Mouse (Mus musculus) lung, adult 2 months (tissue): Measurements from ENCODE around the gene Nr6a1. TPM values are rescaled to one million over a fixed set of nuclear protein-coding genes. Genes with fewer than 3 reads are reported as not detected.

ENCODE experiments used
- DNase-seq: peaks from one replicate; pipeline ENCODE4 v3.0.0; 2022
- H3K4me1 ChIP-seq: fragments of 200-500 bp; 2 replicates; pipeline ENCODE4 v1.6.1; 2011; ENCODE audit warnings: low read length; ENCODE audit not compliant: control insufficient read depth, insufficient read depth
- H3K4me3 ChIP-seq: fragments of 200-500 bp; replicated peaks from 2 replicates; pipeline ENCODE3; 2011; ENCODE audit warnings: low read depth, mild to moderate bottlenecking, control low read depth, low read length; ENCODE audit errors: extremely low read depth
- CTCF ChIP-seq: fragments of 200-500 bp; IDR thresholded peaks from 2 replicates; pipeline ENCODE4 v1.5.1; 2011; ENCODE audit warnings: mild to moderate bottlenecking, low read length, control low read depth; ENCODE audit not compliant: insufficient read depth
- POLR2A ChIP-seq: fragments of 200-500 bp; IDR thresholded peaks from 2 replicates; pipeline ENCODE4 v1.6.1; 2011; ENCODE audit warnings: low read depth, mild to moderate bottlenecking, control low read depth, low read length, borderline replicate concordance; ENCODE audit errors: extremely low read depth
- WGBS: fragments of 180-500 bp; shearing (Covaris S2); methylation state at CpG from one replicate; pipeline ENCODE4 v1.1.7; 2018; 5-methylcytosine and 5-hydroxymethylcytosine counted together
- polyA plus RNA-seq: library from polyadenylated mRNA; depleted of rRNA; stranded (reverse); fragments of >200 nt; gene quantifications from 2 replicates; pipeline ENCODE4 v1.2.3, GENCODE M21; 2012; rRNA removed

Nr6a1 gene
- polyA plus RNA-seq, 1 experiment: 6.5 TPM

DNA sequence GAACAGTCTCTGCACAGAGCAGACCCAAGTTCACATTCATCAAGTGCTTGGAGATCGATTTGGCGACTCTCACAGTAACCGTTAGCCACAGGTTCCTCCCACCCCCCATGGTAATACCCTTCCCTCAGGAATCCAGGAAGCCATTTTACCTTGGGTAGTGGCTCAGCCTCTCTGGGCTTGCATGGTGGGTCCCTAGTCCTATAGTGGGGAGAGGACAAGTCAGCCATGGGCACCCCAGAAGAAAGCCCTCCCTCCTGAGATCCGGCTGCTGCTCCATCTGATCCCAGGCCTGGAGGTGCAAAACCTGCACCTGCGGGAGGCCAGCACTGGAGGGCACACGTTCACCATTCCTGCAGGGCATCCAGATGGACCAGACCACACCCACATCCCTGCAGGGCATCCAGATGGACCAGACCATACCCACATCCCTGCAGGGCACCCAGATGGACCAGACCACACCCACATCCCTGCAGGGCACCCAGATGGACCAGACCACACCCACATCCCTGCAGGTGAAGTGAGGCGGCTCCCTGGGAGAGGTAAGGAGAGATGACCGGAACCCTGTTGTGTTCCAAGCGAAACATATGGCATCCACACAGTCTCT, 252.0 kb downstream of the Nr6a1 start:
- no peak for DNase-seq
- 55% methylated on average over 9 of the region's 9 CpGs for WGBS
- Histone ChIP-seq H3K4me3 (no peak overlapping the region), H3K4me1 (no peaks in the 10 kb centered on the region)
- TF ChIP-seq CTCF: peak; percentile 33; the same call in 1 of the 2 replicates
- no peak for TF ChIP-seq POLR2A

Other genes with a start within 250 kb of the Nr6a1 start
- 0.04 TPM in 1 of 2 replicates, not detected in the other for gene Nr5a1, start 213.1 kb downstream of the Nr6a1 start, polyA plus RNA-seq
- 9.7 and 11.3 TPM in 2 replicates for gene Olfml2a, start 4.3 kb upstream of the Nr6a1 start, polyA plus RNA-seq
- 4.4 and 4.5 TPM in 2 replicates for gene Wdr38, start 69.8 kb upstream of the Nr6a1 start, polyA plus RNA-seq
- gene Arpc5l, start 77.7 kb upstream of the Nr6a1 start, polyA plus RNA-seq: 27.7 and 28.3 TPM in 2 replicates
- 121 and 126 TPM in 2 replicates for gene Rpl35, start 77.9 kb upstream of the Nr6a1 start, polyA plus RNA-seq
- 7.5 and 10.2 TPM in 2 replicates for gene Golga1, start 137.9 kb upstream of the Nr6a1 start, polyA plus RNA-seq